Mouse (Mus musculus): Measurements from ENCODE around the gene Tedc1. TPM values are rescaled to one million over a fixed set of nuclear protein-coding genes. Genes with fewer than 3 reads are reported as not detected.

The Tedc1 gene
- polyA plus RNA-seq, 1 experiment from 2014 or later: 24.2 TPM

DNA sequence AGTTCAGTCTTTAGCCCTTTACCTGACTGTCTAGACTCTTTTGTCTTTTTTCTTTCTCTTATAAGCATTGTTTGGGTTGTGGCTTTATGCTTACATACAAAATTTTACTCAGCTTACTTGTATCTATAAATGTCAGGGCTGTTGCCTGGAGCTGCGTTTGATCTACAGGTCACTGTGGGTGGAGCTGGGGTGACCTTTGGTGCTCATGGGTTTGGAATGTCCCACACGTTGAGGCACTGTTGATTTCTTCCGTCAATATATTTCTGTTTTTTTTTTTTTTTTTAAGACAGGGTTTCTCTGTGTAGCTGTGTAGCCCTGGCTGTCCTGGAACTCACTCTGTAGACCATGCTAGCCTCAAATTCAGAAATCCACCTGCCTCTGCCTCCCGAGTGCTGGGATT lies 24.8 kb downstream of the Tedc1 start:
- Histone ChIP-seq H3K9ac (ENCODE audit: low read length) (no peak overlapping the region), H3K27ac (ENCODE audit: low read depth) (no peak overlapping the region), H3K36me3 (ENCODE audit: control insufficient read depth, insufficient read depth, low read length) (no peaks in the 10 kb centered on the region), H3K27me3 (replicated peaks; ENCODE audit: control insufficient read depth, insufficient read depth, low read length) (peaks cover 6% of the 10 kb centered on the region; the same call in 1 of the 2 replicates), H3K9me3 (ENCODE audit: control insufficient read depth, low read length) (no peaks in the 10 kb centered on the region), H3K4me1 (replicated peaks; ENCODE audit: control insufficient read depth, insufficient read depth, low read length) (no peaks in the 10 kb centered on the region; the same call in 1 of the 2 replicates), H3K4me3 (ENCODE audit: low read depth, low read length) (no peak overlapping the region), H3K4me2 (ENCODE audit: low read length) (no peak overlapping the region)
- WGBS: 41% methylated on average over 4 of the region's 4 CpGs
- ATAC-seq (replicated peaks; ENCODE audit: low FRiP score, low TSS enrichment, low read depth) (no peak), DNase-seq (ENCODE audit: low spot score) (no peak)

DNA sequence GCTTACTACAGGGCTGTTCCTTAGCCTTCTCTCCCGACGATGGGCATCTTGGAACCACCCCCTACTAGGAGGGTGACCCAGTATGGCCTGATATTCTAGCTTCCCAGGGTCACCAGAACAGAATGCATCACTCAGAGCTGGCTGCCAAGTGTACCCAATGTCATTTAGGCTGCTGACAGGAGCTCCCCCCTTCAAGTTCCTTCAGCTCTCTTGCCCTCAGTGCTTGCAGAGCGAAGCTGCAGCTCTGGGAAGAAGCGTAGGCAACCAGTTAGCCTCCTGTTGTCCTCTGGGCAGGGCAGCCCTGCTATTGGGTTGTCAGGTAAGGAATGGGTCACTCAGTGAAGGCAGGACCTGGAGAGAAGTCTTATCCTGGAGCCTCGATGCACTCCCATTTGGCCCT lies 28.7 kb downstream of the Tedc1 start:
- H3K4me1 ChIP-seq (replicated peaks; ENCODE audit: control insufficient read depth, insufficient read depth, low read length): peaks cover 13% of the 10 kb centered on the region; the same call in 1 of the 2 replicates
- no peak overlapping the region for H3K4me2 ChIP-seq (ENCODE audit: low read length)
- 0 out of 2 replicates have a peak overlapping the region, but pooled peaks have one; percentile 46 for H3K4me3 ChIP-seq (ENCODE audit: low read depth, low read length)
- H3K9ac ChIP-seq (ENCODE audit: low read length): no peak overlapping the region
- peaks cover 17% of the 10 kb centered on the region for H3K27me3 ChIP-seq (replicated peaks; ENCODE audit: control insufficient read depth, insufficient read depth, low read length)
- H3K36me3 ChIP-seq (ENCODE audit: control insufficient read depth, insufficient read depth, low read length): no peaks in the 10 kb centered on the region; the same call in 1 of the 2 replicates
- ATAC-seq (replicated peaks; ENCODE audit: low FRiP score, low TSS enrichment, low read depth) (no peak), DNase-seq (ENCODE audit: low spot score) (no peak)
- no peaks in the 10 kb centered on the region for H3K9me3 ChIP-seq (ENCODE audit: control insufficient read depth, low read length)
- H3K27ac ChIP-seq (ENCODE audit: low read depth): no peak overlapping the region
- WGBS: 65% methylated on average over 5 of the region's 5 CpGs

DNA sequence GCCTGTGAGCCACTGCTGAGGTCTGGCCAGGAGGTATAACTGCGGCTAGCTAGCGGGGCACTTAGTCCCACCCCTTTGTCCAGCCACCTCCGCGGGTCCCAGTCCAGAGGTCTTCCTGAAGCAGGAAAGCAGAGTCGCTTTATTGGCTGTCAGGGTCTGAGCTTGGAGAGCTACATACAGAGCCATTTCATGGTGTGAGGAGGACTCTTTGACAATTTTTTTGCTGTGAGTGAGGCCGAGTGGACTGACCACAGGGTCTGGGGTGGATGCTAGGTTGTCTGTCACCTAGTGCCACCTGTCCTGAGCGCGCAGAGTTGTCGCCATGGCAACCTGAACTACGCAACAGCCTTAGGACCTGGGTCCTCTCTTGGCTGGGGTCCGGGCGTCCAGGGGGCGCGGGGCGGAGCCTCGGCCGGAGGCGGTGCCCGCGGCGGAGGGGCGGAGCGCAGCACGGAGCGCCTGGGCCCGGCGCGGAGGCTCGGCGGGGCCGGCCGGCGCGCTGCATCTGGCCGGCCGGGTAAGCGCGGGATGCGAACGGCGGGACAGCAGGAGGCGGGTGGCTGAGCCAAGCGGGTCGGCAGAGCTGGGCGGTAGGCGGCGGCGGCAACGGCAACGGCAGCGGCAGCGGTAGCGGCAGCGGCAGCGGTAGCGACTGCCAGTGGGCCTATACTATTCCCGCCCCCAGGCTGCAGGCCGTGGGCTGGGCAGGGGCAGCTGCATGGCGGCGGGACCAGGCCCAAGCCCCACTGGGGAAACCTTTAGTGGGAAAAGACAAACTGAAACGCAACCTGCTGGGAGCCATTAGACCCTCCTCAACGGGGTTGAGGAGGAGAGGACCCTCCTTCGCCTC lies 29.4 kb downstream of the Tedc1 start, which contains the start of gene Tmem121:
Gene Tmem121 (plus strand): TSS at position 489 of the 850 bp plus-strand sequence.
- Histone ChIP-seq H3K4me2 (ENCODE audit: low read length) (peak within 1 kb of the TSS; percentile 57), H3K27ac (ENCODE audit: low read depth) (no peak within 1 kb of the TSS), H3K4me3 (ENCODE audit: low read depth, low read length) (peak within 1 kb of the TSS; percentile 46), H3K9me3 (ENCODE audit: control insufficient read depth, low read length) (no peaks in the 10 kb centered on the region), H3K9ac (ENCODE audit: low read length) (peak within 1 kb of the TSS; percentile 37), H3K36me3 (ENCODE audit: control insufficient read depth, insufficient read depth, low read length) (no peaks in the 10 kb centered on the region; the same call in 1 of the 2 replicates), H3K4me1 (replicated peaks; ENCODE audit: control insufficient read depth, insufficient read depth, low read length) (peaks cover 13% of the 10 kb centered on the region; the same call in 1 of the 2 replicates), H3K27me3 (replicated peaks; ENCODE audit: control insufficient read depth, insufficient read depth, low read length) (peaks cover 17% of the 10 kb centered on the region)
- ATAC-seq (replicated peaks; ENCODE audit: low FRiP score, low TSS enrichment, low read depth) (peak; percentile 41), DNase-seq (ENCODE audit: low spot score) (peak; percentile 69)
- WGBS: 2% methylated on average over 63 of the region's 63 CpGs

DNA sequence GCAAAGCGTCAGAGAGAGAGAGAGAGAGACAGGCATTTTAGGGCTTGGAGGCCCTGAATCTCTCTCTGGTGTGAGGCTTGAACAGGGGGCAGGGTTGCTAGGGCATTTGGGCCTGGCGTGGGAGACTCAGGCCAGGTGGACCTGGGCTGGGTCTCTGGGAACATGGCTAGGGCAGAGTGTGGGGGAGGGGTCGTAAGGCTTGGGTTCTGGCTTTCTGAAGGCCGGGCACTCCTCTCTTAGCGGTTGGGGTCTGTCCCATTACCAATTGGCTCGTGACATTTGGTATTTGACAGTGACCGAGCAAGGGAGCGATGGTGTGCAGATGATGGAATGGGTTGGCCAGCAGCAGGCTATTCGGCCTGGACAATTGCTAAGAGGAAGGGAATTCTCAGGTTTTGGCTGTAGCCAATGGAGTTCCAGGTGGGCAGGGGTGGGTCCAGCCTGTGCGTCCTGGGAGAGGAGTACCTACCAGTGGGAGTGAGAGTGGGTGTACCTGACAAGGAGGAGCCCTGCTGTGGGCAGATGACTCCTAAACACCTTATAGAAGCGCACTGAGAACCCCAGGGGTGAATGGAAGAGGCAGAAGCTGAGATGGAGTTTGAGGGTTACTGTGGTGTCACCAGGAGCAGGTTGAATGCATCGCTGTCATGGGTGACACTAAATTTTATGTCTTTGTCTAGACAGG lies 30.2 kb downstream of the Tedc1 start:
- ATAC-seq (replicated peaks; ENCODE audit: low FRiP score, low TSS enrichment, low read depth): no peak

DNA sequence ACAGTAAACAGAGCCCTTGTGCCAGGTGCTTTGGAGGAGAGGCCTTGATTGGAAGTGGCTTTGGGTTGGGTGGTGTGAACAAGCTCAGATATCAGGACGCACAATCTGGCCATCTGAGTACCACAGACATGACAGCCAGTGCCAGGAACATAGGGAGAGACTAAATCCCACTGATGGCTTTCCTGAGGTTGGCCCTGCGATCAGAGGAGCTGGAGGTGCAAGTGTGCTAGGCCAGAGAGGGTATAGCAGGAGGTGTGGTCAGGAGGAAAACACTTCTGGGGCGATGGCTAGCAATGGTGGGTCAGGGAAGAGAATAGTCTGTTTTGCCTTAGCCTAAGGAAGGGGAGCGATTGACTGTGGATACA lies 30.8 kb downstream of the Tedc1 start:
- Histone ChIP-seq H3K27me3 (replicated peaks; ENCODE audit: control insufficient read depth, insufficient read depth, low read length) (peaks cover 17% of the 10 kb centered on the region), H3K9me3 (ENCODE audit: control insufficient read depth, low read length) (no peaks in the 10 kb centered on the region), H3K4me1 (replicated peaks; ENCODE audit: control insufficient read depth, insufficient read depth, low read length) (peaks cover 13% of the 10 kb centered on the region; the same call in 1 of the 2 replicates), H3K4me3 (ENCODE audit: low read depth, low read length) (peak overlapping the region; percentile 25; the same call in 1 of the 2 replicates), H3K4me2 (ENCODE audit: low read length) (peak overlapping the region; percentile 73), H3K36me3 (ENCODE audit: control insufficient read depth, insufficient read depth, low read length) (no peaks in the 10 kb centered on the region; the same call in 1 of the 2 replicates), H3K27ac (ENCODE audit: low read depth) (no peak overlapping the region), H3K9ac (ENCODE audit: low read length) (no peak overlapping the region)
- 51% methylated on average over 4 of the region's 4 CpGs for WGBS
- ATAC-seq (replicated peaks; ENCODE audit: low FRiP score, low TSS enrichment, low read depth) (no peak), DNase-seq (ENCODE audit: low spot score) (no peak)

More for the DNA sequence above, 30.2 kb downstream of the Tedc1 start:
- H3K27me3 ChIP-seq (replicated peaks; ENCODE audit: control insufficient read depth, insufficient read depth, low read length): peaks cover 17% of the 10 kb centered on the region
- peak overlapping the region; percentile 57 for H3K4me2 ChIP-seq (ENCODE audit: low read length)
- H3K4me1 ChIP-seq (replicated peaks; ENCODE audit: control insufficient read depth, insufficient read depth, low read length): peaks cover 13% of the 10 kb centered on the region; the same call in 1 of the 2 replicates
- H3K4me3 ChIP-seq (ENCODE audit: low read depth, low read length): peak overlapping the region; percentile 46
- H3K9ac ChIP-seq (ENCODE audit: low read length): peak overlapping the region; percentile 37
- WGBS: 40% methylated on average over 12 of the region's 12 CpGs
- H3K27ac ChIP-seq (ENCODE audit: low read depth): no peak overlapping the region
- no peak for DNase-seq (ENCODE audit: low spot score)
- no peaks in the 10 kb centered on the region; the same call in 1 of the 2 replicates for H3K36me3 ChIP-seq (ENCODE audit: control insufficient read depth, insufficient read depth, low read length)
- H3K9me3 ChIP-seq (ENCODE audit: control insufficient read depth, low read length): no peaks in the 10 kb centered on the region

DNA sequence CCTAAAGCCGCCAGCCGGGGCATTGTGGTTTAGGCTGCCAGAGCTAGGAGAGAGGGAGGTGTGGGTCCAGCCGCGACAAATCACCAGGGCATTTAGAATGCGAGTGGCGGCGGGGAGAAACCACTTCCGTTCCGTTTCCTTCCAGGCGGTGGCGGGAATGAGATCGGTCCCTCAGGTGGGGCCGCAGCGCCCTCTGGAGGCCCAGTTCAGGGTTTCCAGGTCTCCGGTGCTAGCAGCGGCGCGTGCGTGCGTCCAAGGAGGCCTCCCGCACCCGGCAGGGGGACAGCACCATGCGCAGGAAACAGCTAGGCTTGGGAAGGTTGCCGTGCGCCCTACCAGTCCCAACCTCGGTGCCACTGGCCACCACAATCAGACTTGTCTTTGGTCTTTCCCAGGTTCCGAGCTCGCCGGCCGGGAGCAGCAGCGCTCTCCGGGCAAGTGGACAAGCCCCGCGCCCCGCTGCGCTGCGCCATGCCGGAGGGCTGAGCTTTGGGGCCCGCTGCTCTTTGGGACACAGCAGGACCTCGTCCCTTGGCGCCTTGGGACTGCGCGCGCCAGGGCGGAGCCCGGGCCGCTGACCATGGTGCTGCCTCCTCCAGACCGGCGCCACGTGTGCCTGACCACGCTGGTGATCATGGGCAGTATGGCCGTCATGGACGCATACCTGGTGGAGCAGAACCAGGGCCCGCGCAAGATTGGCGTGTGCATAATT lies 31.5 kb downstream of the Tedc1 start:
- peak; percentile 92 for DNase-seq (ENCODE audit: low spot score)
- H3K9me3 ChIP-seq (ENCODE audit: control insufficient read depth, low read length): no peaks in the 10 kb centered on the region

DNA sequence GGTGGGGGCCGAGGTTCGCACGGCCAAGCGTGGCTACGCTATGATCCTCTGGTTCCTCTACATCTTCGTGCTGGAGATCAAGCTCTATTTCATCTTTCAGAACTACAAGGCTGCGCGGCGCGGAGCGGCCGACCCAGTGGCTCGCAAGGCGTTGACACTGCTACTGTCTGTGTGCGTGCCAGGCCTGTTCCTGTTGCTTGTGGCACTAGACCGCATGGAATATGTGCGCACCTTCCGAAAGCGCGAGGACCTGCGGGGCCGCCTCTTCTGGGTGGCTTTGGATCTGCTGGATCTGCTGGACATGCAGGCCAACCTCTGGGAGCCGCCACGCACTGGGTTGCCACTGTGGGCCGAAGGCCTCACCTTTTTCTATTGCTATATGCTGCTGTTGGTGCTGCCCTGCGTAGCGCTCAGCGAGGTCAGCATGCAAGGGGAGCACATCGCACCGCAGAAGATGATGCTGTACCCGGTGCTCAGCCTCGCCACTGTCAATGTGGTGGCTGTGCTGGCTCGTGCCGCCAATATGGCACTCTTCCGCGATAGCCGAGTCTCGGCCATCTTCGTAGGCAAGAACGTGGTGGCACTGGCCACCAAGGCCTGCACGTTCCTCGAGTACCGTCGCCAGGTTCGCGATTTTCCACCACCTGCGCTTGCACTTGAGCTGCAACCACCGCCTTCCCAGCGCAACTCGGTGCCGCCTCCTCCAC lies 32.3 kb downstream of the Tedc1 start:
- ATAC-seq (replicated peaks; ENCODE audit: low FRiP score, low TSS enrichment, low read depth) (no peak), DNase-seq (ENCODE audit: low spot score) (no peak)
- peak overlapping the region; percentile 73 for H3K4me2 ChIP-seq (ENCODE audit: low read length)
- H3K27me3 ChIP-seq (replicated peaks; ENCODE audit: control insufficient read depth, insufficient read depth, low read length): peaks cover 17% of the 10 kb centered on the region
- 85% methylated on average over 51 of the region's 51 CpGs for WGBS
- no peaks in the 10 kb centered on the region; the same call in 1 of the 2 replicates for H3K36me3 ChIP-seq (ENCODE audit: control insufficient read depth, insufficient read depth, low read length)
- H3K27ac ChIP-seq (ENCODE audit: low read depth): no peak overlapping the region
- no peak overlapping the region for H3K9ac ChIP-seq (ENCODE audit: low read length)
- H3K4me1 ChIP-seq (replicated peaks; ENCODE audit: control insufficient read depth, insufficient read depth, low read length): peaks cover 13% of the 10 kb centered on the region; the same call in 1 of the 2 replicates
- H3K9me3 ChIP-seq (ENCODE audit: control insufficient read depth, low read length): no peaks in the 10 kb centered on the region
- H3K4me3 ChIP-seq (ENCODE audit: low read depth, low read length): no peak overlapping the region

More for the DNA sequence above, 31.5 kb downstream of the Tedc1 start:
- Histone ChIP-seq H3K4me2 (ENCODE audit: low read length) (peak overlapping the region; percentile 73), H3K4me1 (replicated peaks; ENCODE audit: control insufficient read depth, insufficient read depth, low read length) (peaks cover 13% of the 10 kb centered on the region; the same call in 1 of the 2 replicates), H3K27ac (ENCODE audit: low read depth) (no peak overlapping the region), H3K27me3 (replicated peaks; ENCODE audit: control insufficient read depth, insufficient read depth, low read length) (peaks cover 17% of the 10 kb centered on the region), H3K36me3 (ENCODE audit: control insufficient read depth, insufficient read depth, low read length) (no peaks in the 10 kb centered on the region; the same call in 1 of the 2 replicates), H3K4me3 (ENCODE audit: low read depth, low read length) (peak overlapping the region; percentile 25), H3K9ac (ENCODE audit: low read length) (0 out of 2 replicates have a peak overlapping the region, but pooled peaks have one; percentile 5)
- WGBS: 4% methylated on average over 55 of the region's 56 CpGs
- peak; percentile 54 for ATAC-seq (replicated peaks; ENCODE audit: low FRiP score, low TSS enrichment, low read depth)
